Comparison of ENCODE assay signal across 13 mouse cellular contexts in the genomic region with DNA sequence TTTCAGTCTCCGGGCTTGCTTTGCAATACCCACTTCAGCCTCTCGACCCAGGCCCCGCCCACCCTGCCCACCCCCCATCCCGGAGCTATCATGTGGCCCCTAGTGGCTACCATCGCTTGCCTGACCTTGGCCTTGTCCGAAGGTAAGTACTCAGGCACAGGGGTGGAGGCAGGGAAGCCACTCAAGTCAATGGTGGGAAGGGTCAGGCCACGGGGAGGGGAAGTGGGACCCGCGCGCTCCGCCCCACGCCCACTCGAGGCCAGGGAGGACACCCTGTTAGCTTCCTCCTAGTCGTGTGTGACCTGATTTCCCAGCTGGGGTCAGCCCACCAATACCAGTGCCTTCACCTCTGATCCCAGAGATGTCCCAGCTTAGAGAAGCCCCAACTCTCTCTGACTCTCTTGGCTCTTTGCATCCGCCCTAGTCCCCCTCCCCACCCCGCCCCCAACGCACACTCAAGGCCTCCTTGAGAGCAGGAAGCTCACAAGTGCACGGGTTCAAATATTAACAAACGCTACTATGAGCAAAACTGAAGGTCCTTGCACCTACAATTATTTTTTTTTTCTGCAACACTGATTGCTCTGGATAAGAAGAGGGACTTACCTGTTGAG. TPM values are rescaled to one million over a fixed set of nuclear protein-coding genes. Genes with fewer than 3 reads are reported as not detected.
DNase-seq lines count a peak whose midpoint lies in the region; ATAC-seq lines count a peak whose summit lies in the region.
"Had no signal": no experiment of that assay in that cellular context is flagged by ENCODE, and none has a peak within 500 bp of the region (broad histone marks: within the 10 kb centered on the region; RNA-seq: fewer than 3 reads in every experiment).

No protein-coding gene starts in this region.

- no peaks in the 10 kb centered on the region for H3K27me3 ChIP-seq in kidney, embryonic 14.5 days (ENCODE audit: control insufficient read depth, insufficient read depth, low read length)
- H3K27me3 ChIP-seq in embryonic facial prominence, embryonic 11.5 days (ENCODE audit: control insufficient read depth, insufficient read depth, low read length): no peaks in the 10 kb centered on the region; the same call in 1 of the 2 replicates
- peaks cover 3% of the 10 kb centered on the region; the same call in 1 of the 2 replicates for H3K27me3 ChIP-seq in limb, embryonic 13.5 days
- peaks cover 7% of the 10 kb centered on the region; the same call in 1 of the 2 replicates for H3K27me3 ChIP-seq in neural tube, embryonic 15.5 days (replicated peaks)

- WGBS in kidney, embryonic 14.5 days: 9% methylated on average over 19 of the region's 19 CpGs
- WGBS in embryonic facial prominence, embryonic 11.5 days: 6% methylated on average over 19 of the region's 19 CpGs
- 12% methylated on average over 19 of the region's 19 CpGs for WGBS in limb, embryonic 13.5 days
- 10% methylated on average over 19 of the region's 19 CpGs for WGBS in neural tube, embryonic 15.5 days

- H3K27ac ChIP-seq in kidney, embryonic 14.5 days (ENCODE audit: low read depth, low read length): no peak overlapping the region
- no peak overlapping the region for H3K27ac ChIP-seq in embryonic facial prominence, embryonic 11.5 days (replicated peaks; ENCODE audit: low read depth, low read length)
- H3K27ac ChIP-seq in limb, embryonic 13.5 days: no peak overlapping the region
- no peak overlapping the region for H3K27ac ChIP-seq in neural tube, embryonic 15.5 days (replicated peaks)

- H3K4me3 ChIP-seq in kidney, embryonic 14.5 days (ENCODE audit: low read length): no peak overlapping the region
- no peak overlapping the region for H3K4me3 ChIP-seq in embryonic facial prominence, embryonic 11.5 days (ENCODE audit: low read depth, low read length)
- H3K4me3 ChIP-seq in limb, embryonic 13.5 days: no peak overlapping the region
- no peak overlapping the region for H3K4me3 ChIP-seq in neural tube, embryonic 15.5 days (replicated peaks)
- H3K4me3 ChIP-seq: erythroblast, embryonic 14.5 days had no signal

- H3K36me3 ChIP-seq in kidney, embryonic 14.5 days (ENCODE audit: control insufficient read depth, insufficient read depth, low read length): no peaks in the 10 kb centered on the region
- H3K36me3 ChIP-seq in embryonic facial prominence, embryonic 11.5 days (replicated peaks; ENCODE audit: control insufficient read depth, insufficient read depth, low read depth, low read length): no peaks in the 10 kb centered on the region
- no peaks in the 10 kb centered on the region for H3K36me3 ChIP-seq in limb, embryonic 13.5 days
- no peaks in the 10 kb centered on the region for H3K36me3 ChIP-seq in neural tube, embryonic 15.5 days

- no peak for DNase-seq in kidney, postnatal 14 days
- no peak for DNase-seq in embryonic facial prominence, embryonic 11.5 days (ENCODE audit: low spot score)
- DNase-seq in layer of hippocampus, adult 9-11 months: no peak
- DNase-seq in thymus, postnatal 25 days: no peak
- DNase-seq: thymus, postnatal 36 days had no signal

- no peak overlapping the region for H3K9ac ChIP-seq in kidney, embryonic 14.5 days (ENCODE audit: low read depth, low read length)
- H3K9ac ChIP-seq in embryonic facial prominence, embryonic 11.5 days (replicated peaks; ENCODE audit: low read length): no peak overlapping the region
- H3K9ac ChIP-seq in limb, embryonic 13.5 days: no peak overlapping the region
- no peak overlapping the region for H3K9ac ChIP-seq in neural tube, embryonic 15.5 days (replicated peaks)

- peak overlapping the region; percentile 22; the same call in 1 of the 2 replicates for H3K4me2 ChIP-seq in kidney, embryonic 14.5 days (replicated peaks; ENCODE audit: low read depth, low read length)
- peak overlapping the region; percentile 16; the same call in 1 of the 2 replicates for H3K4me2 ChIP-seq in embryonic facial prominence, embryonic 11.5 days (ENCODE audit: low read depth, low read length)
- H3K4me2 ChIP-seq in limb, embryonic 13.5 days (replicated peaks): peak overlapping the region; percentile 46
- H3K4me2 ChIP-seq in neural tube, embryonic 15.5 days: peak overlapping the region; percentile 25; the same call in 1 of the 2 replicates

- H3K9me3 ChIP-seq in kidney, embryonic 14.5 days (ENCODE audit: control insufficient read depth, low read length): no peaks in the 10 kb centered on the region
- H3K9me3 ChIP-seq in embryonic facial prominence, embryonic 11.5 days (replicated peaks; ENCODE audit: control insufficient read depth, low read length): no peaks in the 10 kb centered on the region
- H3K9me3 ChIP-seq in limb, embryonic 13.5 days: no peaks in the 10 kb centered on the region
- no peaks in the 10 kb centered on the region for H3K9me3 ChIP-seq in neural tube, embryonic 15.5 days (replicated peaks)

- peak; percentile 29 for ATAC-seq in kidney, embryonic 14.5 days (ENCODE audit: low FRiP score, low TSS enrichment)
- ATAC-seq in embryonic facial prominence, embryonic 11.5 days (replicated peaks; ENCODE audit: insufficient number of reproducible peaks, low FRiP score, low TSS enrichment, low read depth): no peak
- ATAC-seq in limb, embryonic 13.5 days (ENCODE audit: low FRiP score, low read depth): 0 out of 2 replicates have a peak, but pooled peaks have one; percentile 28
- no peak for ATAC-seq in neural tube, embryonic 15.5 days (ENCODE audit: low FRiP score)
- no peak for ATAC-seq in erythroblast, adult 5-6 weeks (replicated peaks; ENCODE audit: low FRiP score, poor library complexity, severe bottlenecking)

- H3K4me1 ChIP-seq in kidney, embryonic 14.5 days (ENCODE audit: control insufficient read depth, insufficient read depth, low read length): peaks cover 11% of the 10 kb centered on the region
- no peaks in the 10 kb centered on the region for H3K4me1 ChIP-seq in embryonic facial prominence, embryonic 11.5 days (ENCODE audit: control insufficient read depth, insufficient read depth, low read length)
- H3K4me1 ChIP-seq in limb, embryonic 13.5 days: peaks cover 8% of the 10 kb centered on the region
- H3K4me1 ChIP-seq in neural tube, embryonic 15.5 days: no peaks in the 10 kb centered on the region

RNA-seq across cellular contexts. Expression of a gene that starts 1.5 kb away (rescaled TPM):
- 0.19 and 0.31 TPM in 2 replicates for polyA plus RNA-seq in kidney, embryonic 14.5 days (2014; fragmentation: Nextera tagmentation; extraction: Ambion mirVana)
- 0.49 TPM in 2 replicates for polyA plus RNA-seq in embryonic facial prominence, embryonic 11.5 days (2014; fragmentation: Nextera tagmentation; extraction: Ambion mirVana)
- polyA plus RNA-seq in limb, embryonic 13.5 days (2015; fragmentation: Nextera tagmentation; extraction: Ambion mirVana): 0.37 and 0.79 TPM in 2 replicates
- polyA plus RNA-seq in neural tube, embryonic 15.5 days (2015; fragmentation: Nextera tagmentation; extraction: Ambion mirVana): 0.17 and 0.38 TPM in 2 replicates
- not detected in 2 replicates for total RNA-seq in erythroblast, adult 5-6 weeks (2015; ENCODE audit: low replicate concordance)
- total RNA-seq in erythroblast, adult 5-6 weeks (2017; ENCODE audit: low replicate concordance): not detected in 2 replicates
- total RNA-seq: layer of hippocampus, postnatal 14 days; megakaryocyte, adult 5-6 weeks had no signal
- polyA plus RNA-seq: erythroblast, embryonic 14.5 days had no signal

RNA-seq across cellular contexts. Expression of a gene that starts 23.6 kb away (rescaled TPM):
- polyA plus RNA-seq in kidney, embryonic 14.5 days (2014; fragmentation: Nextera tagmentation; extraction: Ambion mirVana): not detected in 2 replicates
- polyA plus RNA-seq in embryonic facial prominence, embryonic 11.5 days (2014; fragmentation: Nextera tagmentation; extraction: Ambion mirVana): not detected in 2 replicates
- not detected in 2 replicates for polyA plus RNA-seq in limb, embryonic 13.5 days (2015; fragmentation: Nextera tagmentation; extraction: Ambion mirVana)
- polyA plus RNA-seq in neural tube, embryonic 15.5 days (2015; fragmentation: Nextera tagmentation; extraction: Ambion mirVana): not detected in 2 replicates
- total RNA-seq in erythroblast, adult 5-6 weeks (2015; ENCODE audit: low replicate concordance): not detected in 2 replicates
- not detected in 2 replicates for total RNA-seq in erythroblast, adult 5-6 weeks (2017; ENCODE audit: low replicate concordance)
- total RNA-seq: layer of hippocampus, postnatal 14 days; megakaryocyte, adult 5-6 weeks had no signal
- polyA plus RNA-seq: heart, embryonic 16.5 days had no signal

RNA-seq across cellular contexts. Expression of a gene that starts 42.0 kb away (rescaled TPM):
- polyA plus RNA-seq in kidney, embryonic 14.5 days (2014; fragmentation: Nextera tagmentation; extraction: Ambion mirVana): 11.4 and 12.6 TPM in 2 replicates
- 8.1 and 9.1 TPM in 2 replicates for polyA plus RNA-seq in embryonic facial prominence, embryonic 11.5 days (2014; fragmentation: Nextera tagmentation; extraction: Ambion mirVana)
- polyA plus RNA-seq in limb, embryonic 13.5 days (2015; fragmentation: Nextera tagmentation; extraction: Ambion mirVana): 15.0 and 15.2 TPM in 2 replicates
- 19.9 and 22.3 TPM in 2 replicates for polyA plus RNA-seq in neural tube, embryonic 15.5 days (2015; fragmentation: Nextera tagmentation; extraction: Ambion mirVana)
- total RNA-seq in erythroblast, adult 5-6 weeks (2015; ENCODE audit: low replicate concordance): 1.0 TPM in 1 of 2 replicates, not detected in the other
- 0.42 and 1.6 TPM in 2 replicates for total RNA-seq in erythroblast, adult 5-6 weeks (2017; ENCODE audit: low replicate concordance)

RNA-seq across cellular contexts. Expression of a gene that starts 53.9 kb away (rescaled TPM):
- 0.39 and 0.95 TPM in 2 replicates for polyA plus RNA-seq in kidney, embryonic 14.5 days (2014; fragmentation: Nextera tagmentation; extraction: Ambion mirVana)
- 0.32 TPM in 1 of 2 replicates, not detected in the other for polyA plus RNA-seq in embryonic facial prominence, embryonic 11.5 days (2014; fragmentation: Nextera tagmentation; extraction: Ambion mirVana)
- polyA plus RNA-seq in limb, embryonic 13.5 days (2015; fragmentation: Nextera tagmentation; extraction: Ambion mirVana): 0.62 and 0.70 TPM in 2 replicates
- 0.23 and 0.56 TPM in 2 replicates for polyA plus RNA-seq in neural tube, embryonic 15.5 days (2015; fragmentation: Nextera tagmentation; extraction: Ambion mirVana)
- total RNA-seq in erythroblast, adult 5-6 weeks (2015; ENCODE audit: low replicate concordance): 4.0 and 8.8 TPM in 2 replicates
- total RNA-seq in erythroblast, adult 5-6 weeks (2017; ENCODE audit: low replicate concordance): 5.5 and 6.4 TPM in 2 replicates
- polyA plus RNA-seq: erythroblast, embryonic 14.5 days had no signal

RNA-seq across cellular contexts. Expression of a gene that starts 54.9 kb away (rescaled TPM):
- not detected in 2 replicates for polyA plus RNA-seq in kidney, embryonic 14.5 days (2014; fragmentation: Nextera tagmentation; extraction: Ambion mirVana)
- polyA plus RNA-seq in embryonic facial prominence, embryonic 11.5 days (2014; fragmentation: Nextera tagmentation; extraction: Ambion mirVana): not detected in 2 replicates
- polyA plus RNA-seq in limb, embryonic 13.5 days (2015; fragmentation: Nextera tagmentation; extraction: Ambion mirVana): not detected in 2 replicates
- polyA plus RNA-seq in neural tube, embryonic 15.5 days (2015; fragmentation: Nextera tagmentation; extraction: Ambion mirVana): not detected in 2 replicates
- not detected in 2 replicates for total RNA-seq in erythroblast, adult 5-6 weeks (2015; ENCODE audit: low replicate concordance)
- total RNA-seq in erythroblast, adult 5-6 weeks (2017; ENCODE audit: low replicate concordance): not detected in 2 replicates
- total RNA-seq: layer of hippocampus, postnatal 14 days; megakaryocyte, adult 5-6 weeks had no signal
- polyA plus RNA-seq: erythroblast, embryonic 14.5 days; heart, embryonic 16.5 days had no signal

Comparison
In these comparisons a context has a peak if more than half of its experiments do, and no peak if none do; other contexts are left out.
1. ATAC-seq: peak in kidney, embryonic 14.5 days (single experiment) and limb, embryonic 13.5 days (single experiment); none in embryonic facial prominence, embryonic 11.5 days (single experiment), neural tube, embryonic 15.5 days (single experiment) and erythroblast, adult 5-6 weeks (single experiment).
2. Peak in every context shown above with its lines, with median percentiles within 50 percentile points of each other: H3K4me2 ChIP-seq.